Mouse (Mus musculus) cortical plate, adult 2 months (tissue): Measurements from ENCODE around the gene Flt1.
"Not testable (repeated sequence)": the region's sequence is repeated elsewhere in the genome, so short reads cannot be mapped to it uniquely, and the experiment has no call there.

Experiments
- CTCF ChIP-seq: fragments of 200-500 bp; IDR thresholded peaks from 2 replicates; pipeline ENCODE4 v1.5.1; 2011; ENCODE audit warnings: mild to moderate bottlenecking, control low read depth, low read length; ENCODE audit not compliant: insufficient read depth; ENCODE audit errors: extremely low read depth
- POLR2A ChIP-seq: fragments of 200-500 bp; IDR thresholded peaks from 2 replicates; pipeline ENCODE4 v1.6.1; 2011; ENCODE audit warnings: mild to moderate bottlenecking, low read length, control low read depth; ENCODE audit not compliant: insufficient read depth; ENCODE audit errors: extremely low read depth

GRCm38 (mm10) chr5:147611348-147611747, 114.5 kb downstream of the Flt1 start:
- TF ChIP-seq CTCF, POLR2A: not testable (repeated sequence)
